Mouse (Mus musculus) right cerebral cortex, postnatal 10 days (tissue): ENCODE measurements around the gene Mybbp1a.
"Not testable (repeated sequence)": the region's sequence is repeated elsewhere in the genome, so short reads cannot be mapped to it uniquely, and the experiment has no call there.

Source experiments
- DNase-seq, 2 experiments: peaks; one replicate each; pipeline ENCODE4 v3.0.0; 2021; ENCODE audit warnings: low spot score in 2 of 2

The Mybbp1a gene

DNA sequence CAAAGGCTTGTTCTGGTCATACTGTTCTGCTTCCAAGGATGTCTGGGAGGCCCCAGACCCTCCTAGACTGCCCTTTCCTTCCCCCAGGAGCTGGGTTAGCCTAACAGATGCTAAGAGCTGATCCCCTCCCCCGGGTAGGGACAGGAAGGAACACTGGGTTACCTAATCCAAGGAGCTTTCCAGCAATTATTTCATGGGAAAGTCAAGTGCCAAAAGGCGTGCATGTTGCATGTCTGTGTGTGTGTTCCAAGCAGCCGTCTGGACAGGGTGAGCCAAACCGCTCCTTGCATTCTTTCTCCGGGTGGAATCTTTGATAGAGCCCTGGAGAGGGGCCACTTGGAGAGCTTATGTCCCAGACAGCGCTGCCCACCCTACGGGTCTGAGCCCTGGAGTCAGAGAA, 28.1 kb upstream of the Mybbp1a start:
- DNase-seq, result no peak

DNA sequence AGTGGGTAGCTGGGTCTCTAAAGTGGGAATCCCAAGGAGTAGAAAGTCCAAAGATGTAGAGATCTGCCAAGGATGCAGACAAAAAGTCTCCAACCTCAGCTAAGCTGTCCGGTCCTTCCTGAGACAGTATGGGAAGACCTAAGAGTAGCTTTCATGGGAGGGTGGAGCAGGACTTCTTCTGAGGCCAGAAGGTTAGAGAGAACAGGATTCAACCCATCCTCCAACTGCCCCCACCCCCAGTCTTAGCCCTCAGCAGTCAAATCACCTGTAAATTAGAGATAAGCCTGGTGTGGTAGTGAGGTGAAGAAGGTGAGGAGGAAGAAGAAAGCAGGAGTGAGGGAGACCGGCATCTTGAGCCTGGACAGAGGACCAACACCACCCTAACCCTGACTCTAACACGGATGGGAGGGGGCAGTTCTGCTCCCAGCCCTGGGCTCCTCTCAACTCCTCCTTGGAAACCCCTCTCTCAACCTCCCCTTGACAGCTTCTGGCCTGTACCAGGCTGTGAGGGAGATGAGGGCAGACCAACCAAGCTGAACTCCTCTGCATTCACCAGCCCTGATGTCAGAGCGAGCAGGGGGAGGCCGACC, 27.5 kb upstream of the Mybbp1a start:
- no peak for DNase-seq

- DNase-seq, result no peak
Measured at GRCm38 (mm10) chr11:72415155-72415554, 26.0 kb upstream of the Mybbp1a start.

- DNase-seq, result no peak
Measured at GRCm38 (mm10) chr11:72416666-72417065, 24.5 kb upstream of the Mybbp1a start.

DNA sequence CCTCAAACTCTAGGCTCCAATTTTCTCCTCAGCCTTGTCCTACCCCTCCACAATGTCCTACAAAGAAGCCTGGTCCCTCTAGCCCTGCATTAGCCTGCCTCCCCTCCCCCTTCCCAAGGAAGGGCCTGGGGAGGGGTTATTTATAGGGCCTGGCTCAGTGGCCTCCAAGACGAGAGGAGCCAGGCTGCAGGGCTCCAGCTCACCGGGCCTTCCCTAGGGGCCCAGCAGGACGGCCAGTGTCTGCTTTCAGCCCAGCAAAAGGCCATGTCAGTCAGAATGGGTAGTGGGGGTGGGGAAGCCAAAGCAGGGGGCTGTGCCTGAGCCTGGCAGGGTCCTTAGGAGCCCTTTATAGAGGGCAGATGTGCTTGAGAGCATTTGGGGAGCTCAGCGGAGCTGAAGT, 23.8 kb upstream of the Mybbp1a start:
- DNase-seq, result no peak

DNA sequence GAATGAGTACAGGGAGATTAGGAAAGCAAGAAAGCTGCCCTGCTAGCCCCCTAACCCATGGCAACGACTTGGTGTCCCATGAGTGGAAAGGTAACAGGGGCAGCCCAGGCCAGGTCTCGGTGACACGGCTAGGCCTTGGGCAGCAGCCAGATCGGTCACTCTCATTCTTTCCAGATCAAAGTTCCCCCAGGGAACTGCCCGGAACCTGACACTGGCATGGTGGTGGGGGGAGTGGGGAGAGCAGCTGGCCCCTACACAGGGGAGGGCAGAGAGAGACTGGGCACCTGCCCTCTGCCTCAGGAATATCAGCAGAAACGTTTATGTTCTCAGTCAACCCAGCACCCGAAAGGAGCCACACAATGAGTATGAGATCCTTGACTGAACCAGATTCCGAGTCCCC, 22.9 kb upstream of the Mybbp1a start:
- DNase-seq, result no peak

GRCm38 (mm10) chr11:72419006-72419405, 22.1 kb upstream of the Mybbp1a start:
- no peak for DNase-seq

DNA sequence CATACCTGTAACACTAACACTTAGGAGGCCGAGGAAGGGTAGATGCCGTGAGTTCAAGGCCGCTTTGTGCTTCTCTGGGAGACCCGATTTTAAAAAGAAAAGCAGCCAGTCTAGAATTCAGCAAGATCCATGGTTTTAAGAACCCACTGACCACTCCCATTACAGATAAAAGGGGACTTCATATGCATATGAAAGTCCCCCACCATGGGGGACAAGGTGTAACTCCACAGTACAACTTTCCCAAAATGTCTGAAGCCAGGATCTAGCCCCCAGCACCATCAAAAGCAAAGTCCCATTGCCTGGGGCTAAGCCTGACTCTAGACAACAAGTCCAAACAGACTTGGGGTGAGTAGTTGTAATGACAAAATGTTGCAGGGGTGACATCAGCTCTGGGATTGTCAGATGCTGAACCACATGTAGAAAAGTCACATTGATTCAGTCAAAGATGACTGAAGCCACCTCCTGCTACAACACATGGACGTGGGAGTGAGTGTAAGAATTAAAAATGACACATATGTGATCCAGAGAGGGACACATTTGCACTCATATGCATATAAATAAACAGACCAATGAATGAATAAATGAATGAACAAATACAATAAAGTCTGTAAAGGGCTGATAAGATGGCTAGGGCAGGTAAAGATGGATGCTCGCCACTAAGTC, 20.6 kb upstream of the Mybbp1a start:
- no peak for DNase-seq

DNA sequence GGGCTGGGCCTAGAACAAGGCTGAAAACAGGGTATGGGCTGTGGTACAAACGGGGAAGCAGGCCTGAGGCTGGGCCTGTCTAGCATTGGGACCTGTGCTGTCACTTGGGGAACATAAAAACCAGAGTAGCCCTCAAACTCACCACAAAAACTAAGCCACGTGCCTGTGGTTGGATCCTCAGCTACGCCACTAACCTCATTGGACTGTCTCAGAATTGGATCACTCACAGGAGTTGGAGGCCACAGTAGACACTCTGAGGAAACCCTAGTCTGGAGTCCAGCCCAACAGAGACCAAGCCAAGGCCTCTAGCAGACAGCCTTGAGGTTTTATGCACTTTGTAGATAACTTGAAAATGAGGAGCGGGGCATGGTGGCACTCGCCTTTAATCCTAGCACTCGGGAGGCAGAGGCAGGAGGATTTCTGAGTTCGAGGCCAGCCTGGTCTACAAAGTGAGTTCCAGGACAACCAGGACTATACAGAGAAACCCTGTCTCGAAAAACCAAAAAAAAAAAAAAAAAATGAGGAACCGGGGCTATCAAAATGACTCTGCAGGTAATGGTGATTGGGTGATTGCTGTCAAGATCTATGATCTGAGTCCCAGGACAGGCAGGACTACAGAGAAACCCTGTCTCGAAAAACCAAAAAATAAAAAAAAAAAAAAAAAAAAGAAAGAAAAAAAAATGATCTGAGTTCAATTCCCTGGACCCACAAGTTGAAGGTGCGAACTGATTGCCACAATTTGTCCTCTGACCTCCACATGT, 19.5 kb upstream of the Mybbp1a start:
- no peak for DNase-seq

- DNase-seq, result no peak
Measured at GRCm38 (mm10) chr11:72423686-72424085, 17.5 kb upstream of the Mybbp1a start.

- DNase-seq, result no peak
Measured at GRCm38 (mm10) chr11:72425201-72425600, 16.0 kb upstream of the Mybbp1a start.

DNA sequence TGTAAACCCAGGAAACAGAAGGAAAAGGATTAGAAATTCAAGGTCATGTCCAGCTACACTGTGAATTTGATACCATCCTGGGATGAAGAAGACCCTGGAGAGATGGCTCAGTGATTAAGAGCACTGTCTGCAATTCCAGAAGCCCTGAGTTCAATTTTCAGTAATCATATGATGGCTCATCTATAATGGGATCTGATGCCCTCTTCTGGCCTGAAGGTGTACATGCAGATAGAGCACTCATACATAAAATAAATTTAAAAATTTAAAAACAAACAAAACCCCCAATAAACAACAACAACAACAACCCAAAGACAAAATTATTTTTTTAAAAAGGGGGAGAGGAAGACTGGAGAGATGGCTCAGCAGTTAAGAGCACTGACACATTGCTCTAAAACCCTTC, 14.3 kb upstream of the Mybbp1a start:
- DNase-seq, result no peak

DNA sequence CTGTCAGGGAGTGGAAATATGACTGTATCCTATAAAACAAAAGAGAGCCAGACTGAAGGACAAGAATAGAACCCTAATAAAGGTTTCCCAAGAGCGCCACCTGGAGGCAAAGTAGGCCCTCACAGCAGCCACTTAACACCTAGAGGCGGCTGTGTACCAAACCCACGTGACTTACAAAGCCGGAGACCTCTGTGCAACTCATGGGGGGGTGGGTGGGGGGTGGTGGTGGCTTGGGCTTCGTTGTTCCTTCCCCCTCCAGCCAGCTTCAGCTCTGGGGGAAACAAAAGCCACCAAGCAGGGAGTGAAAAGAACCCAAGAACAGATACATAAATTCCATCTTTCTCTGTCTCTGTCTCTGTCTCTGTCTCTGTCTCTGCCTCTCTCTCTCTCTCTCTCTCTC, 12.5 kb upstream of the Mybbp1a start:
- peak; percentile 77 to 86 for DNase-seq

DNA sequence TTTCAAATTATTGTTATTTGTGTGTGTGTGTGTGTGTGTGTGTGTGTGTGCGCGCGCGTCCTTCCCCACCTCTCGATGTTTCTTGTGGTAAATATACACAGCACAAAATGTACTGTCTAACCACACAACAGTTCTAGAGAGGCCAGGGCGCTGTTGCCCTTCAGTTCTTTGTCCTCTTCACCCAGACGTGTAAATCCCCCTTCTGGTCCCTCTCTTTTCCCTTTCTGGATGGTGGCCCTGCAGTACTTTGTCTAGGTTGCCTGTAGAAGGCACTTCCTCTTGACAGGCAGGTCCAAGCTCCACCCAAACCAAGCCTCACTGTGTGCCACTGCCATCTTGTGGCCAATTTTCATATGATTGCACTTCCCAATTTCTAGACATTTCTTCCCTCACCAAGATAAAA, 11.9 kb upstream of the Mybbp1a start:
- DNase-seq, result peak; percentile 85

- DNase-seq, result not testable (repeated sequence)
Measured at GRCm38 (mm10) chr11:72430311-72431068, 10.7 kb upstream of the Mybbp1a start.

GRCm38 (mm10) chr11:72434963-72435693, 6.0 kb upstream of the Mybbp1a start, which contains the start of gene Ggt6:
Gene Ggt6 (plus strand): TSS chr11:72435526.
- DNase-seq, result no peak

DNA sequence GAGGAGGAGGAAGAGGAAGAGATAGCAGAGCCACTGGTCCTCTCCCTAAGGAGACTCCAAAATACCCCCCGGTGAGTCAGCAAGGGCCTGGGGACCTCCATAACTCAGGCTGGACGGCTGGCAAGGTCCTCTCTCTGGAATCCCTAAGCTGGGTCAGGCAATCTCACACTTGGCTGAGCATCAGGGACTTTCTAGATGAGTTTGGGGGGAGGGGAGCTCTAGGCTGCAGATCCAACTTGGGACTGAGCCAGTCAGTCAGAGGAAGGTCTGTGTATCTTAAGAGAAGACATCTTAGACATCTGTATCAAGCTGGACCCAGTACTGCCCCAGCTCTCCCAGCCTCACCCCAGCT, 5.5 kb upstream of the Mybbp1a start:
- peak in 1 of 2 experiments; percentile 31 for DNase-seq

- DNase-seq, result peak; percentile 70 to 76
Measured at GRCm38 (mm10) chr11:72436271-72436670, 4.9 kb upstream of the Mybbp1a start.

GRCm38 (mm10) chr11:72436756-72437650, 4.2 kb upstream of the Mybbp1a start:
- peak in 1 of 2 experiments; percentile 35 for DNase-seq

- DNase-seq, result no peak
Measured at GRCm38 (mm10) chr11:72438411-72438810, 2.7 kb upstream of the Mybbp1a start.

- DNase-seq, result peak in 1 of 2 experiments; percentile 32
Measured at GRCm38 (mm10) chr11:72440597-72440964, 574 bp upstream of the Mybbp1a start.
